Mouse (Mus musculus): ENCODE measurements around the gene Bud23.

DNA sequence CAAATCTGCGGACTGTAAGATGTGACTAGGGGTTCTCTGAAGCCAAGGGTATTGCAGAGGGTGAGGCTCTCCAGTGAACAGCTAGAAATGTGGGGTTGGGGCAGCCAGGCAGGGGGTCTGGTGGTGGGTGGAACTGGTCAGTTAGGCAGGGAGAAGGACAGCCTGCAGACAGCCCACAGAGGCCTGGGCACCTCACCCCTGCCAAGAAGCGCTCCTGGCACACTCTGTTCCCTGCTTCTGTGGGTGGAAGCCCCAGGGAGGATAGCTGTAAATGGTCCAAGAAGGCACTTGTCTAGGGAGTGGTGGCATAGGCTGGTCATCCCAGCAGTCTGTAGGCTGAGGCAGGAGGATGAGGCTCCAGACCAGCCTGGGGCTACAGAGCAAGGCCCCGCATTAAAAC lies 44.7 kb upstream of the Bud23 start:
- TF ChIP-seq POLR2A (IDR thresholded peaks at IDR 0.05; ENCODE audit: insufficient read depth, low read length): no peak
- no peak for TF ChIP-seq CTCF (IDR thresholded peaks at IDR 0.05; ENCODE audit: low read depth, low read length)
